13 mouse cellular contexts compared by ENCODE assay signal in genomic region chr6:142515379-142515778, GRCm38 (mm10). TPM values are rescaled to one million over a fixed set of nuclear protein-coding genes. Genes with fewer than 3 reads are reported as not detected.
DNase-seq lines count a peak whose midpoint lies in the region; ATAC-seq and TF ChIP-seq lines count a peak whose summit lies in the region.
"Not testable (repeated sequence)": the region's sequence is repeated elsewhere in the genome, so short reads cannot be mapped to it uniquely, and the experiment has no call there.
"Had no signal": no experiment of that assay in that cellular context is flagged by ENCODE, and none has a peak within 500 bp of the region (broad histone marks: within the 10 kb centered on the region; RNA-seq: fewer than 3 reads in every experiment).

No protein-coding gene starts in this region.

- DNase-seq in G1E (ENCODE audit: low spot score), result not testable (repeated sequence)
- DNase-seq in forebrain, embryonic 11.5 days (ENCODE audit: low spot score), result peak; percentile 39
- peak; percentile 86 for DNase-seq in heart, adult 11 months
- peak; percentile 36 for DNase-seq in stomach, postnatal 0 days (ENCODE audit: low spot score)

- H3K27me3 ChIP-seq in G1E (ENCODE audit: insufficient read depth, low read length); forebrain, embryonic 11.5 days (ENCODE audit: control insufficient read depth, insufficient read depth, low read length); stomach, postnatal 0 days (ENCODE audit: control insufficient read depth, insufficient read depth, low read length): not testable (repeated sequence)
- H3K27me3 ChIP-seq in megakaryocyte, embryonic 14.5 days (replicated peaks), result peaks cover 33% of the 10 kb centered on the region

- not testable (repeated sequence) for H3K9ac ChIP-seq in forebrain, embryonic 11.5 days (ENCODE audit: low read length); stomach, postnatal 0 days (ENCODE audit: low read length)

- H3K4me1 ChIP-seq in G1E (ENCODE audit: insufficient read depth, low read depth, low read length); forebrain, embryonic 11.5 days (replicated peaks; ENCODE audit: control insufficient read depth, insufficient read depth, low read length); stomach, postnatal 0 days (replicated peaks; ENCODE audit: control insufficient read depth, insufficient read depth): not testable (repeated sequence)
- peaks cover 12% of the 10 kb centered on the region for H3K4me1 ChIP-seq in megakaryocyte, embryonic 14.5 days

- H3K9me3 ChIP-seq in G1E (replicated peaks); forebrain, embryonic 11.5 days (ENCODE audit: control insufficient read depth, low read length); megakaryocyte, embryonic 14.5 days; stomach, postnatal 0 days (ENCODE audit: control insufficient read depth, low read length): not testable (repeated sequence)

- ATAC-seq in G1E (ENCODE audit: extremely low read depth, insufficient number of reproducible peaks, low FRiP score, poor library complexity, severe bottlenecking); forebrain, embryonic 11.5 days (replicated peaks; ENCODE audit: low FRiP score): not testable (repeated sequence)
- ATAC-seq in stomach, postnatal 0 days (ENCODE audit: low FRiP score, low TSS enrichment), result peak; percentile 73

- TF ChIP-seq EP300 in stomach, postnatal 0 days (optimal IDR thresholded peaks at IDR 0.05), result not testable (repeated sequence)

- H3K36me3 ChIP-seq in G1E (replicated peaks); forebrain, embryonic 11.5 days (ENCODE audit: control insufficient read depth, insufficient read depth, low read length); megakaryocyte, embryonic 14.5 days (replicated peaks; ENCODE audit: low read length); stomach, postnatal 0 days (ENCODE audit: control insufficient read depth, insufficient read depth, low read length): not testable (repeated sequence)

- not testable (repeated sequence) for H3K4me2 ChIP-seq in forebrain, embryonic 11.5 days (ENCODE audit: low read depth, low read length, severe bottlenecking); stomach, postnatal 0 days (replicated peaks; ENCODE audit: low read depth)

- not testable (repeated sequence) for TF ChIP-seq CTCF in G1E (IDR thresholded peaks at IDR 0.05; ENCODE audit: low read depth, low read length); stomach, postnatal 0 days (IDR thresholded peaks at IDR 0.05; ENCODE audit: low read depth)

- H3K4me3 ChIP-seq in G1E (ENCODE audit: low read depth, low read length), result peak overlapping the region; percentile 3; the same call in 1 of the 2 replicates
- not testable (repeated sequence) for H3K4me3 ChIP-seq in forebrain, embryonic 11.5 days (ENCODE audit: low read depth, low read length); stomach, postnatal 0 days (ENCODE audit: low read depth, low read length)
- H3K4me3 ChIP-seq in megakaryocyte, embryonic 14.5 days (replicated peaks), result peak overlapping the region; percentile 82

- not testable (repeated sequence) for H3K27ac ChIP-seq in forebrain, embryonic 11.5 days (ENCODE audit: low read depth, low read length); stomach, postnatal 0 days (replicated peaks)

- 76% methylated on average over 8 of the region's 9 CpGs for WGBS in forebrain, embryonic 11.5 days
- WGBS in stomach, postnatal 0 days, result 58% methylated on average over 8 of the region's 9 CpGs

RNA-seq across cellular contexts. Expression of gene Ldhb, which starts 7.6 kb away (rescaled TPM):
- total RNA-seq in G1E (2014; fragmentation: Nextera tagmentation) (not detected in 2 replicates), G1E (2017) (not detected in 2 replicates)
- polyA plus RNA-seq in G1E (2012), result 0.09 TPM in 1 of 2 replicates, not detected in the other
- 420 and 433 TPM in 2 replicates for polyA plus RNA-seq in forebrain, embryonic 11.5 days (2014; fragmentation: Nextera tagmentation; extraction: Ambion mirVana)
- 0.29 TPM in 1 of 2 replicates, not detected in the other for polyA plus RNA-seq in megakaryocyte, embryonic 14.5 days (2012; ENCODE audit: insufficient read depth, low replicate concordance)
- 151 and 174 TPM in 2 replicates for polyA plus RNA-seq in stomach, postnatal 0 days (2015; fragmentation: Nextera tagmentation; extraction: Ambion mirVana)
- total RNA-seq: MEL had no signal

RNA-seq across cellular contexts. Expression of gene Gys2, which starts 42.5 kb away (rescaled TPM):
- not detected in 2 replicates for total RNA-seq in G1E (2014; fragmentation: Nextera tagmentation)
- not detected in 2 replicates for total RNA-seq in G1E (2017)
- not detected in 2 replicates for polyA plus RNA-seq in G1E (2012)
- polyA plus RNA-seq in forebrain, embryonic 11.5 days (2014; fragmentation: Nextera tagmentation; extraction: Ambion mirVana), result not detected in 2 replicates
- polyA plus RNA-seq in megakaryocyte, embryonic 14.5 days (2012; ENCODE audit: insufficient read depth, low replicate concordance), result not detected in 2 replicates
- polyA plus RNA-seq in stomach, postnatal 0 days (2015; fragmentation: Nextera tagmentation; extraction: Ambion mirVana), result 0.07 and 0.58 TPM in 2 replicates
- total RNA-seq: CH12.LX, ES-E14, MEL had no signal
- polyA plus RNA-seq: activated CD4-positive, CD25-positive, alpha-beta regulatory T cell, adult 4 months; brain, embryonic 14.5 days; C2C12; CD4-positive, CD25-positive, alpha-beta regulatory T cell, adult 4 months; Patski had no signal

RNA-seq across cellular contexts. Expression of gene Kcnj8, which starts 56.0 kb away (rescaled TPM):
- not detected in 2 replicates for total RNA-seq in G1E (2014; fragmentation: Nextera tagmentation)
- total RNA-seq in G1E (2017), result 0.16 TPM in 1 of 2 replicates, not detected in the other
- not detected in 2 replicates for polyA plus RNA-seq in G1E (2012)
- polyA plus RNA-seq in forebrain, embryonic 11.5 days (2014; fragmentation: Nextera tagmentation; extraction: Ambion mirVana), result 4.0 and 5.5 TPM in 2 replicates
- polyA plus RNA-seq in megakaryocyte, embryonic 14.5 days (2012; ENCODE audit: insufficient read depth, low replicate concordance), result not detected in 2 replicates
- polyA plus RNA-seq in stomach, postnatal 0 days (2015; fragmentation: Nextera tagmentation; extraction: Ambion mirVana), result 44.6 and 45.4 TPM in 2 replicates
- total RNA-seq: CH12.LX, MEL had no signal
- polyA plus RNA-seq: C2C12; CD4-positive, CD25-positive, alpha-beta regulatory T cell, adult 4 months; Patski had no signal

Comparison
In these comparisons a context has a peak if more than half of its experiments do, and no peak if none do; other contexts are left out.
1. RNA of gene Ldhb, which starts 7.6 kb away (polyA plus RNA-seq): 420 to 433 TPM in forebrain, embryonic 11.5 days and 151 to 174 TPM in stomach, postnatal 0 days; 0.29 TPM in megakaryocyte, embryonic 14.5 days and 0.09 TPM in G1E; every median in the first group is over 100 times any median in the second.